Mouse (Mus musculus) left cerebral cortex, postnatal 25 days (tissue): ENCODE data around the gene Psmd2. TPM values are rescaled to one million over a fixed set of nuclear protein-coding genes. Genes with fewer than 3 reads are reported as not detected.

Source experiments
- microRNA-seq, 2 experiments: library from miRNA; unstranded; fragments of <30 nt; microRNA quantifications; one replicate each; pipeline ENCODE4 v1.2.0; 2022
- total RNA-seq, 2 experiments: library from RNA; stranded (reverse); gene quantifications; 2 replicates each; pipeline ENCODE4 v1.2.3; 2021

The Psmd2 gene
- total RNA-seq, 2 experiments from 2014 or later = 230 to 231 TPM

Small RNA genes within 50 kb of the gene (microRNA-seq; reads per million reads assigned to microRNA genes)
- gene Mir1224 = 403 to 620 reads per million in 2 experiments

Other genes with a start within 250 kb of the Psmd2 start
- gene Abcc5, start 225.3 kb upstream of the Psmd2 start, total RNA-seq = 100 to 1,000 TPM; 209 to 242 TPM
- gene Eif2b5, start 152.8 kb upstream of the Psmd2 start, total RNA-seq = 10 to 100 TPM; 60.8 to 61.7 TPM
- 10 to 100 TPM; 70.9 to 72.1 TPM for gene Dvl3, start 134.7 kb upstream of the Psmd2 start, total RNA-seq
- gene Ap2m1, start 116.2 kb upstream of the Psmd2 start, total RNA-seq = 100 to 1,000 TPM; 900 to 913 TPM
- gene Abcf3, start 103.1 kb upstream of the Psmd2 start, total RNA-seq = 10 to 100 TPM; 82.5 to 91.4 TPM
- gene Vwa5b2, start 62.2 kb upstream of the Psmd2 start, total RNA-seq = 10 to 100 TPM; 49.0 to 58.2 TPM
- gene Eef1akmt4, start 40.1 kb upstream of the Psmd2 start, total RNA-seq = 1 to 10 TPM; 1.8 to 2.7 TPM
- not detected for gene Gm49333, start 40.0 kb upstream of the Psmd2 start, total RNA-seq
- 10 to 100 TPM; 12.9 to 14.4 TPM for gene Alg3, start 39.9 kb upstream of the Psmd2 start, total RNA-seq
- gene Camk2n2, start 30.4 kb upstream of the Psmd2 start, total RNA-seq = 100 to 1,000 TPM; 151 to 168 TPM
- gene Ece2, start 21.8 kb upstream of the Psmd2 start, total RNA-seq = 10 to 100 TPM; 21.5 to 26.8 TPM
- 100 to 1,000 TPM; 279 to 287 TPM for gene Eif4g1, start 16.7 kb downstream of the Psmd2 start, total RNA-seq
- gene Fam131a, start 41.6 kb downstream of the Psmd2 start, total RNA-seq = 100 to 1,000 TPM; 319 to 375 TPM
- 10 to 100 TPM; 23.0 to 23.6 TPM for gene Polr2h, start 66.0 kb downstream of the Psmd2 start, total RNA-seq
- gene Clcn2, start 66.1 kb downstream of the Psmd2 start, total RNA-seq = 10 to 100 TPM; 58.7 to 60.9 TPM
- gene Chrd, start 81.5 kb downstream of the Psmd2 start, total RNA-seq = 10 to 100 TPM; 31.1 to 40.6 TPM
- gene Thpo, start 82.9 kb downstream of the Psmd2 start, total RNA-seq = 1 to 10 TPM; 4.6 to 4.7 TPM